Mouse (Mus musculus): ENCODE results near the gene Gucy1b2. TPM values are rescaled to one million over a fixed set of nuclear protein-coding genes. Genes with fewer than 3 reads are reported as not detected.

The Gucy1b2 gene
- polyA plus RNA-seq (2015; fragmentation: Nextera tagmentation; extraction: Ambion mirVana): 0.61 and 1.2 TPM in 2 replicates

- 65% methylated on average over 9 of the region's 9 CpGs for WGBS
- no peak for ATAC-seq (replicated peaks)
- Histone ChIP-seq H3K9ac (no peak within 1 kb of the TSS), H3K9me3 (no peaks in the 10 kb centered on the region), H3K4me1 (peaks cover 29% of the 10 kb centered on the region; the same call in 1 of the 2 replicates), H3K4me2 (peak within 1 kb of the TSS; percentile 38), H3K27ac (0 out of 2 replicates have a peak within 1 kb of the TSS, but pooled peaks have one; percentile 38), H3K4me3 (no peak within 1 kb of the TSS), H3K36me3 (replicated peaks) (no peaks in the 10 kb centered on the region), H3K27me3 (replicated peaks) (0 out of 2 replicates have a peak, but pooled peaks cover 2% of the 10 kb centered on the region)
These were observed at the start of gene Gucy1b2 for GRCm38 (mm10) chr14:62456239-62456747. TSS of gene Gucy1b2 (minus strand) at chr14:62456289.

GRCm38 (mm10) chr14:62497391-62497790 lies 41.3 kb upstream of the Gucy1b2 start:
- Histone ChIP-seq H3K4me1 (no peaks in the 10 kb centered on the region), H3K4me3 (no peak overlapping the region), H3K9ac (no peak overlapping the region), H3K27me3 (replicated peaks) (no peaks in the 10 kb centered on the region), H3K9me3 (no peaks in the 10 kb centered on the region), H3K27ac (no peak overlapping the region), H3K36me3 (replicated peaks) (no peaks in the 10 kb centered on the region), H3K4me2 (no peak overlapping the region)
- no peak for ATAC-seq (replicated peaks)
- WGBS: 87% methylated on average over 7 of the region's 7 CpGs

- no peak overlapping the region for H3K9ac ChIP-seq
- H3K4me2 ChIP-seq: no peak overlapping the region
- peaks cover 3% of the 10 kb centered on the region; the same call in 1 of the 2 replicates for H3K4me1 ChIP-seq
- no peaks in the 10 kb centered on the region for H3K9me3 ChIP-seq
- no peak overlapping the region for H3K4me3 ChIP-seq
- no peak for ATAC-seq (replicated peaks)
- no peaks in the 10 kb centered on the region for H3K27me3 ChIP-seq (replicated peaks)
- WGBS: 70% methylated on average over 1 of the region's 1 CpGs
- no peak overlapping the region for H3K27ac ChIP-seq
- no peaks in the 10 kb centered on the region for H3K36me3 ChIP-seq (replicated peaks)
These were observed 40.4 kb upstream of the Gucy1b2 start for GRCm38 (mm10) chr14:62496501-62496900.

GRCm38 (mm10) chr14:62493456-62493855 lies 37.4 kb upstream of the Gucy1b2 start:
- no peak overlapping the region for H3K4me3 ChIP-seq
- WGBS: 83% methylated on average over 5 of the region's 5 CpGs
- no peaks in the 10 kb centered on the region for H3K27me3 ChIP-seq (replicated peaks)
- no peaks in the 10 kb centered on the region for H3K9me3 ChIP-seq
- ATAC-seq (replicated peaks): no peak
- H3K36me3 ChIP-seq (replicated peaks): no peaks in the 10 kb centered on the region
- H3K27ac ChIP-seq: no peak overlapping the region
- H3K9ac ChIP-seq: no peak overlapping the region
- no peak overlapping the region for H3K4me2 ChIP-seq
- H3K4me1 ChIP-seq: peaks cover 3% of the 10 kb centered on the region; the same call in 1 of the 2 replicates

GRCm38 (mm10) chr14:62492196-62492850 lies 36.2 kb upstream of the Gucy1b2 start:
- Histone ChIP-seq H3K36me3 (replicated peaks) (no peaks in the 10 kb centered on the region), H3K4me2 (0 out of 2 replicates have a peak overlapping the region, but pooled peaks have one; percentile 18), H3K9me3 (no peaks in the 10 kb centered on the region), H3K9ac (no peak overlapping the region), H3K4me3 (no peak overlapping the region), H3K4me1 (peaks cover 3% of the 10 kb centered on the region; the same call in 1 of the 2 replicates), H3K27ac (no peak overlapping the region), H3K27me3 (replicated peaks) (no peaks in the 10 kb centered on the region)
- peak; percentile 90 for ATAC-seq (replicated peaks)
- WGBS: 33% methylated on average over 16 of the region's 16 CpGs

- Histone ChIP-seq H3K36me3 (replicated peaks) (no peaks in the 10 kb centered on the region), H3K4me2 (no peak overlapping the region), H3K27me3 (replicated peaks) (no peaks in the 10 kb centered on the region), H3K4me1 (peaks cover 3% of the 10 kb centered on the region; the same call in 1 of the 2 replicates), H3K9me3 (no peaks in the 10 kb centered on the region), H3K27ac (no peak overlapping the region), H3K4me3 (no peak overlapping the region), H3K9ac (no peak overlapping the region)
- no peak for ATAC-seq (replicated peaks)
- 83% methylated on average over 7 of the region's 7 CpGs for WGBS
These were observed 32.2 kb upstream of the Gucy1b2 start for GRCm38 (mm10) chr14:62488270-62488669.

GRCm38 (mm10) chr14:62481381-62481780 lies 25.3 kb upstream of the Gucy1b2 start:
- H3K27ac ChIP-seq: no peak overlapping the region
- no peaks in the 10 kb centered on the region for H3K9me3 ChIP-seq
- 61% methylated on average over 8 of the region's 8 CpGs for WGBS
- H3K4me3 ChIP-seq: no peak overlapping the region
- no peak overlapping the region for H3K4me2 ChIP-seq
- no peaks in the 10 kb centered on the region for H3K27me3 ChIP-seq (replicated peaks)
- no peak overlapping the region for H3K9ac ChIP-seq
- H3K36me3 ChIP-seq (replicated peaks): no peaks in the 10 kb centered on the region
- no peaks in the 10 kb centered on the region for H3K4me1 ChIP-seq
- no peak for ATAC-seq (replicated peaks)

GRCm38 (mm10) chr14:62479395-62479794 lies 23.3 kb upstream of the Gucy1b2 start:
- no peaks in the 10 kb centered on the region for H3K9me3 ChIP-seq

GRCm38 (mm10) chr14:62474481-62474880 lies 18.4 kb upstream of the Gucy1b2 start:
- ATAC-seq (replicated peaks): no peak
- Histone ChIP-seq H3K27ac (no peak overlapping the region), H3K4me3 (no peak overlapping the region), H3K36me3 (replicated peaks) (no peaks in the 10 kb centered on the region), H3K4me1 (no peaks in the 10 kb centered on the region), H3K27me3 (replicated peaks) (no peaks in the 10 kb centered on the region), H3K9me3 (no peaks in the 10 kb centered on the region), H3K9ac (no peak overlapping the region), H3K4me2 (no peak overlapping the region)
- WGBS: 67% methylated on average over 1 of the region's 1 CpGs

More at GRCm38 (mm10) chr14:62479395-62479794, 23.3 kb upstream of the Gucy1b2 start:
- 0 out of 2 replicates have a peak, but pooled peaks have one; percentile 37 for ATAC-seq (replicated peaks)
- no peaks in the 10 kb centered on the region for H3K27me3 ChIP-seq (replicated peaks)
- no peaks in the 10 kb centered on the region for H3K36me3 ChIP-seq (replicated peaks)
- H3K4me1 ChIP-seq: no peaks in the 10 kb centered on the region
- H3K27ac ChIP-seq: no peak overlapping the region
- no peak overlapping the region for H3K4me3 ChIP-seq
- H3K4me2 ChIP-seq: no peak overlapping the region
- WGBS: 50% methylated on average over 6 of the region's 6 CpGs
- no peak overlapping the region for H3K9ac ChIP-seq

GRCm38 (mm10) chr14:62472061-62472460 lies 16.0 kb upstream of the Gucy1b2 start:
- WGBS: 87% methylated on average over 2 of the region's 2 CpGs
- Histone ChIP-seq H3K4me2 (no peak overlapping the region), H3K36me3 (replicated peaks) (no peaks in the 10 kb centered on the region), H3K4me3 (no peak overlapping the region), H3K4me1 (no peaks in the 10 kb centered on the region), H3K27ac (no peak overlapping the region), H3K9me3 (no peaks in the 10 kb centered on the region), H3K9ac (no peak overlapping the region), H3K27me3 (replicated peaks) (no peaks in the 10 kb centered on the region)
- no peak for ATAC-seq (replicated peaks)

- Histone ChIP-seq H3K4me2 (no peak overlapping the region), H3K27me3 (replicated peaks) (no peaks in the 10 kb centered on the region), H3K4me3 (no peak overlapping the region), H3K4me1 (no peaks in the 10 kb centered on the region; the same call in 1 of the 2 replicates), H3K9ac (no peak overlapping the region), H3K36me3 (replicated peaks) (no peaks in the 10 kb centered on the region), H3K9me3 (no peaks in the 10 kb centered on the region), H3K27ac (no peak overlapping the region)
- ATAC-seq (replicated peaks): no peak
- WGBS: 92% methylated on average over 5 of the region's 5 CpGs
These were observed 12.7 kb upstream of the Gucy1b2 start for GRCm38 (mm10) chr14:62468753-62469125.

GRCm38 (mm10) chr14:62468119-62468752 lies 12.1 kb upstream of the Gucy1b2 start:
- 72% methylated on average over 6 of the region's 6 CpGs for WGBS
- Histone ChIP-seq H3K9me3 (no peaks in the 10 kb centered on the region), H3K4me2 (no peak overlapping the region), H3K4me1 (no peaks in the 10 kb centered on the region; the same call in 1 of the 2 replicates), H3K4me3 (no peak overlapping the region), H3K9ac (no peak overlapping the region), H3K36me3 (replicated peaks) (no peaks in the 10 kb centered on the region), H3K27ac (no peak overlapping the region), H3K27me3 (replicated peaks) (no peaks in the 10 kb centered on the region)
- no peak for ATAC-seq (replicated peaks)
